In genomic region chr19:45229378-45230135, GRCm38 (mm10) we compare ENCODE assay signal across 8 mouse cellular contexts. TPM values are rescaled to one million over a fixed set of nuclear protein-coding genes. Genes with fewer than 3 reads are reported as not detected.
DNase-seq lines count a peak whose midpoint lies in the region; ATAC-seq lines count a peak whose summit lies in the region.

No protein-coding gene starts in this region.

- ATAC-seq in kidney, embryonic 15.5 days (replicated peaks; ENCODE audit: low FRiP score), result no peak
- ATAC-seq in hindbrain, embryonic 16.5 days, result no peak

- no peaks in the 10 kb centered on the region for H3K9me3 ChIP-seq in kidney, embryonic 15.5 days (replicated peaks)
- no peaks in the 10 kb centered on the region for H3K9me3 ChIP-seq in embryonic facial prominence, embryonic 10.5 days
- H3K9me3 ChIP-seq in hindbrain, embryonic 16.5 days (ENCODE audit: control insufficient read depth, low read length), result no peaks in the 10 kb centered on the region

- H3K27me3 ChIP-seq in kidney, embryonic 15.5 days, result peaks cover 100% of the 10 kb centered on the region
- H3K27me3 ChIP-seq in embryonic facial prominence, embryonic 10.5 days (replicated peaks; ENCODE audit: low read depth, poor library complexity, severe bottlenecking), result peaks cover 100% of the 10 kb centered on the region
- peaks cover 37% of the 10 kb centered on the region for H3K27me3 ChIP-seq in hindbrain, embryonic 16.5 days (replicated peaks; ENCODE audit: control insufficient read depth, insufficient read depth, low read length)

- H3K4me1 ChIP-seq in kidney, embryonic 15.5 days, result peaks cover 51% of the 10 kb centered on the region
- H3K4me1 ChIP-seq in embryonic facial prominence, embryonic 10.5 days, result peaks cover 21% of the 10 kb centered on the region
- H3K4me1 ChIP-seq in hindbrain, embryonic 16.5 days (ENCODE audit: control insufficient read depth, insufficient read depth, low read depth, low read length), result peaks cover 2% of the 10 kb centered on the region; the same call in 1 of the 2 replicates

- peak overlapping the region; percentile 24 for H3K4me3 ChIP-seq in kidney, embryonic 15.5 days (replicated peaks)
- peak overlapping the region; percentile 17; the same call in 1 of the 2 replicates for H3K4me3 ChIP-seq in embryonic facial prominence, embryonic 10.5 days
- peak overlapping the region; percentile 4; the same call in 1 of the 2 replicates for H3K4me3 ChIP-seq in hindbrain, embryonic 16.5 days (ENCODE audit: low read length)

- peak overlapping the region; percentile 34 for H3K4me2 ChIP-seq in kidney, embryonic 15.5 days
- peak overlapping the region; percentile 35 for H3K4me2 ChIP-seq in hindbrain, embryonic 16.5 days (ENCODE audit: low read length)

- WGBS in kidney, embryonic 15.5 days, result 1% methylated on average over 33 of the region's 33 CpGs
- WGBS in embryonic facial prominence, embryonic 10.5 days, result 1% methylated on average over 33 of the region's 33 CpGs
- 1% methylated on average over 33 of the region's 33 CpGs for WGBS in hindbrain, embryonic 16.5 days

- no peak overlapping the region for H3K9ac ChIP-seq in kidney, embryonic 15.5 days
- peak overlapping the region; percentile 0; the same call in 1 of the 2 replicates for H3K9ac ChIP-seq in hindbrain, embryonic 16.5 days (ENCODE audit: low read depth, low read length)

- no peak overlapping the region for H3K27ac ChIP-seq in kidney, embryonic 15.5 days
- no peak overlapping the region for H3K27ac ChIP-seq in embryonic facial prominence, embryonic 10.5 days (replicated peaks)
- peak overlapping the region; percentile 66 for H3K27ac ChIP-seq in hindbrain, embryonic 16.5 days (ENCODE audit: low read depth, low read length)

- no peaks in the 10 kb centered on the region for H3K36me3 ChIP-seq in kidney, embryonic 15.5 days
- H3K36me3 ChIP-seq in embryonic facial prominence, embryonic 10.5 days (replicated peaks), result no peaks in the 10 kb centered on the region
- no peaks in the 10 kb centered on the region for H3K36me3 ChIP-seq in hindbrain, embryonic 16.5 days (ENCODE audit: control insufficient read depth, insufficient read depth, low read length)

- DNase-seq in kidney, adult 8-10 months, result no peak
- DNase-seq in embryonic facial prominence, embryonic 10.5 days (ENCODE audit: low spot score), result peak; percentile 58
- DNase-seq in neural tube, embryonic 10.5 days (ENCODE audit: extremely low spot score, low spot score), result peak; percentile 66
- no peak for DNase-seq in cerebellum, adult 9-10 months
- DNase-seq in adipocyte (ENCODE audit: low spot score), result no peak
- DNase-seq in frontal cortex, postnatal 10 days (ENCODE audit: low spot score in 2 of 2), result no peak

RNA-seq across cellular contexts. Expression of gene Lbx1, which starts 6.1 kb away (rescaled TPM):
- 0.06 and 0.14 TPM in 2 replicates for polyA plus RNA-seq in kidney, embryonic 15.5 days (2015; fragmentation: Nextera tagmentation; extraction: Ambion mirVana)
- 0.22 and 0.40 TPM in 2 replicates for polyA plus RNA-seq in embryonic facial prominence, embryonic 10.5 days (2016; fragmentation: Nextera tagmentation; extraction: Ambion mirVana)
- polyA plus RNA-seq in hindbrain, embryonic 16.5 days (2015; fragmentation: Nextera tagmentation; extraction: Ambion mirVana), result 6.9 and 7.3 TPM in 2 replicates

Comparison
In these comparisons a context has a peak if more than half of its experiments do, and no peak if none do; other contexts are left out.
1. DNase-seq: peak in embryonic facial prominence, embryonic 10.5 days (single experiment) and neural tube, embryonic 10.5 days (single experiment); none in kidney, adult 8-10 months (0 of 2), cerebellum, adult 9-10 months (single experiment), adipocyte (single experiment) and frontal cortex, postnatal 10 days (0 of 2).
2. Peak in every context shown above with its lines, with median percentiles within 50 percentile points of each other: H3K4me3 ChIP-seq.